Mouse (Mus musculus): ENCODE measurements at regions not wholly inside any gene's neighbourhood (a gene's known extent, or its start where the extent isn't known, plus 50 kb on each side); places are given as distances from the start of the nearest gene placed in this dataset.

- TF ChIP-seq POLR2A (IDR thresholded peaks at IDR 0.05; ENCODE audit: borderline replicate concordance, insufficient read depth, low read length), result no peak
- TF ChIP-seq CTCF (IDR thresholded peaks at IDR 0.05; ENCODE audit: borderline replicate concordance, insufficient read depth, low read depth, low read length), result no peak
Measured at GRCm38 (mm10) chr10:98733950-98734585, 180.1 kb upstream of the Atp2b1 start.

Data from cerebellum, adult 2 months (tissue).